8 mouse cellular contexts compared by ENCODE assay signal in genomic region chr11:116592428-116592827, GRCm38 (mm10). TPM values are rescaled to one million over a fixed set of nuclear protein-coding genes. Genes with fewer than 3 reads are reported as not detected.
DNase-seq lines count a peak whose midpoint lies in the region; ATAC-seq and TF ChIP-seq lines count a peak whose summit lies in the region.

No protein-coding gene starts in this region.

- no peak overlapping the region for H3K9ac ChIP-seq in heart, embryonic 13.5 days
- H3K9ac ChIP-seq in kidney, postnatal 0 days (ENCODE audit: low read depth, low read length) = no peak overlapping the region
- no peak overlapping the region for H3K9ac ChIP-seq in liver, adult 2 months (ENCODE audit: low read depth, low read length)
- H3K9ac ChIP-seq in stomach, embryonic 14.5 days (replicated peaks; ENCODE audit: low read depth, low read length) = no peak overlapping the region

- H3K27me3 ChIP-seq in heart, embryonic 13.5 days (replicated peaks) = peaks cover 15% of the 10 kb centered on the region
- H3K27me3 ChIP-seq in kidney, postnatal 0 days (ENCODE audit: insufficient read depth, low read length) = no peaks in the 10 kb centered on the region
- H3K27me3 ChIP-seq in liver, adult 2 months (ENCODE audit: control insufficient read depth, insufficient read depth, low read length) = no peaks in the 10 kb centered on the region
- H3K27me3 ChIP-seq in stomach, embryonic 14.5 days (ENCODE audit: control insufficient read depth, insufficient read depth, low read length) = no peaks in the 10 kb centered on the region

- H3K4me2 ChIP-seq in heart, embryonic 13.5 days = no peak overlapping the region
- H3K4me2 ChIP-seq in kidney, postnatal 0 days (ENCODE audit: low read length) = no peak overlapping the region
- H3K4me2 ChIP-seq in stomach, embryonic 14.5 days (replicated peaks; ENCODE audit: low read depth, low read length) = no peak overlapping the region

- H3K27ac ChIP-seq in heart, embryonic 13.5 days (replicated peaks) = 0 out of 2 replicates have a peak overlapping the region, but pooled peaks have one; percentile 16
- no peak overlapping the region for H3K27ac ChIP-seq in kidney, postnatal 0 days
- H3K27ac ChIP-seq in liver, adult 2 months (replicated peaks; ENCODE audit: insufficient read depth, low read depth, low read length) = no peak overlapping the region
- H3K27ac ChIP-seq in stomach, embryonic 14.5 days (ENCODE audit: low read length) = no peak overlapping the region

- TF ChIP-seq POLR2A in brain, embryonic 14.5 days (IDR thresholded peaks at IDR 0.05; ENCODE audit: borderline replicate concordance, extremely low read depth, insufficient read depth, insufficient read length, poor library complexity, severe bottlenecking) = no peak
- TF ChIP-seq POLR2A in liver, adult 2 months (IDR thresholded peaks at IDR 0.05; ENCODE audit: extremely low read depth, insufficient read depth, low read length) = no peak

- H3K9me3 ChIP-seq in heart, embryonic 13.5 days = no peaks in the 10 kb centered on the region
- H3K9me3 ChIP-seq in kidney, postnatal 0 days (replicated peaks; ENCODE audit: low read length) = no peaks in the 10 kb centered on the region
- no peaks in the 10 kb centered on the region for H3K9me3 ChIP-seq in stomach, embryonic 14.5 days (ENCODE audit: control insufficient read depth, low read depth, low read length)

- ATAC-seq in erythroid progenitor cell, adult 5-6 weeks (replicated peaks; ENCODE audit: low FRiP score, poor library complexity, severe bottlenecking) = peak; percentile 90
- ATAC-seq in heart, embryonic 13.5 days (ENCODE audit: extremely low read depth, insufficient number of reproducible peaks, low FRiP score, low TSS enrichment) = 0 out of 2 replicates have a peak, but pooled peaks have one; percentile 55
- peak; percentile 76 for ATAC-seq in kidney, postnatal 0 days (replicated peaks; ENCODE audit: low FRiP score, low read depth)
- ATAC-seq in stomach, embryonic 14.5 days (ENCODE audit: insufficient number of reproducible peaks, insufficient read depth, low FRiP score, low read depth) = peak; percentile 73; the same call in 1 of the 2 replicates

- peak; percentile 99 for TF ChIP-seq CTCF in brain, embryonic 14.5 days (IDR thresholded peaks at IDR 0.05; ENCODE audit: borderline replicate concordance, extremely low read depth, insufficient read depth, insufficient read length)
- peak; percentile 99 for TF ChIP-seq CTCF in kidney, postnatal 0 days (IDR thresholded peaks at IDR 0.05; ENCODE audit: low read depth)
- peak; percentile 100 for TF ChIP-seq CTCF in liver, adult 2 months (IDR thresholded peaks at IDR 0.05; ENCODE audit: low read depth, low read length)

- H3K79me2 ChIP-seq in liver, adult 2 months (ENCODE audit: control insufficient read depth, insufficient read depth, low read length) = no peaks in the 10 kb centered on the region

- no peak overlapping the region for H3K4me3 ChIP-seq in heart, embryonic 13.5 days
- no peak overlapping the region for H3K4me3 ChIP-seq in kidney, postnatal 0 days (replicated peaks; ENCODE audit: low read depth, low read length)
- H3K4me3 ChIP-seq in liver, adult 2 months (ENCODE audit: insufficient read depth, low read depth, low read length) = no peak overlapping the region
- H3K4me3 ChIP-seq in stomach, embryonic 14.5 days (ENCODE audit: low read depth, low read length) = no peak overlapping the region

- DNase-seq in CD4-positive helper T cell, adult 2 months (ENCODE audit: low read depth, low spot score) = peak; percentile 81
- peak; percentile 96 for DNase-seq in brain, embryonic 14.5 days (ENCODE audit: low read depth)
- DNase-seq in kidney, postnatal 0 days (ENCODE audit: low spot score) = peak; percentile 91
- peak; percentile 79 for DNase-seq in liver, adult 2 months (ENCODE audit: extremely low read depth, low read depth, low spot score)
- DNase-seq in natural killer cell, adult 2 months (ENCODE audit: low spot score in 2 of 2) = peak; percentile 83 to 86

- peaks cover 13% of the 10 kb centered on the region for H3K4me1 ChIP-seq in heart, embryonic 13.5 days
- no peaks in the 10 kb centered on the region for H3K4me1 ChIP-seq in kidney, postnatal 0 days (replicated peaks; ENCODE audit: insufficient read depth, low read length)
- no peaks in the 10 kb centered on the region for H3K4me1 ChIP-seq in liver, adult 2 months (ENCODE audit: control insufficient read depth, insufficient read depth, low read length)
- H3K4me1 ChIP-seq in stomach, embryonic 14.5 days (ENCODE audit: control insufficient read depth, insufficient read depth, low read length) = no peaks in the 10 kb centered on the region

- H3K36me3 ChIP-seq in heart, embryonic 13.5 days = peaks cover 11% of the 10 kb centered on the region
- H3K36me3 ChIP-seq in kidney, postnatal 0 days (ENCODE audit: insufficient read depth, low read length) = no peaks in the 10 kb centered on the region
- no peaks in the 10 kb centered on the region for H3K36me3 ChIP-seq in liver, adult 2 months (ENCODE audit: control insufficient read depth, insufficient read depth, low read length)
- no peaks in the 10 kb centered on the region for H3K36me3 ChIP-seq in stomach, embryonic 14.5 days (ENCODE audit: control insufficient read depth, insufficient read depth, low read length)

RNA-seq across cellular contexts. Expression of gene Aanat, which starts 6.2 kb away (rescaled TPM):
- 1.2 and 2.7 TPM in 2 replicates for polyA plus RNA-seq in brain, embryonic 14.5 days (2012; rRNA removed)
- not detected in 2 replicates for total RNA-seq in erythroid progenitor cell, adult 5-6 weeks (2015; ENCODE audit: low replicate concordance)
- total RNA-seq in erythroid progenitor cell, adult 5-6 weeks (2017; ENCODE audit: low replicate concordance) = not detected in 2 replicates
- polyA plus RNA-seq in heart, embryonic 13.5 days (2015; fragmentation: Nextera tagmentation; extraction: Ambion mirVana) = not detected in 2 replicates
- polyA plus RNA-seq in kidney, postnatal 0 days (2015; fragmentation: Nextera tagmentation; extraction: Ambion mirVana) = not detected in 2 replicates
- total RNA-seq in liver, adult 2 months (2014; rRNA removed) = not detected in 2 replicates
- not detected in 2 replicates for polyA plus RNA-seq in liver, adult 2 months (2012; rRNA removed)
- polyA plus RNA-seq in stomach, embryonic 14.5 days (2014; fragmentation: Nextera tagmentation; extraction: Ambion mirVana) = not detected in 2 replicates

RNA-seq across cellular contexts. Expression of gene Ube2o, which starts 11.2 kb away (rescaled TPM):
- 54.3 and 68.5 TPM in 2 replicates for polyA plus RNA-seq in brain, embryonic 14.5 days (2012; rRNA removed)
- total RNA-seq in erythroid progenitor cell, adult 5-6 weeks (2015; ENCODE audit: low replicate concordance) = 95.5 and 136 TPM in 2 replicates
- total RNA-seq in erythroid progenitor cell, adult 5-6 weeks (2017; ENCODE audit: low replicate concordance) = 126 and 150 TPM in 2 replicates
- 7.9 and 8.3 TPM in 2 replicates for polyA plus RNA-seq in heart, embryonic 13.5 days (2015; fragmentation: Nextera tagmentation; extraction: Ambion mirVana)
- 8.6 and 8.9 TPM in 2 replicates for polyA plus RNA-seq in kidney, postnatal 0 days (2015; fragmentation: Nextera tagmentation; extraction: Ambion mirVana)
- 2.0 and 3.2 TPM in 2 replicates for total RNA-seq in liver, adult 2 months (2014; rRNA removed)
- 5.7 and 7.3 TPM in 2 replicates for polyA plus RNA-seq in liver, adult 2 months (2012; rRNA removed)
- polyA plus RNA-seq in stomach, embryonic 14.5 days (2014; fragmentation: Nextera tagmentation; extraction: Ambion mirVana) = 10.1 and 11.4 TPM in 2 replicates

RNA-seq across cellular contexts. Expression of gene Rhbdf2, which starts 34.4 kb away (rescaled TPM):
- 2.3 and 2.5 TPM in 2 replicates for polyA plus RNA-seq in brain, embryonic 14.5 days (2012; rRNA removed)
- 6.3 and 12.6 TPM in 2 replicates for total RNA-seq in erythroid progenitor cell, adult 5-6 weeks (2015; ENCODE audit: low replicate concordance)
- total RNA-seq in erythroid progenitor cell, adult 5-6 weeks (2017; ENCODE audit: low replicate concordance) = 5.9 and 11.5 TPM in 2 replicates
- 7.2 and 8.0 TPM in 2 replicates for polyA plus RNA-seq in heart, embryonic 13.5 days (2015; fragmentation: Nextera tagmentation; extraction: Ambion mirVana)
- polyA plus RNA-seq in kidney, postnatal 0 days (2015; fragmentation: Nextera tagmentation; extraction: Ambion mirVana) = 8.8 and 9.0 TPM in 2 replicates
- 3.1 and 4.1 TPM in 2 replicates for total RNA-seq in liver, adult 2 months (2014; rRNA removed)
- 15.0 and 17.8 TPM in 2 replicates for polyA plus RNA-seq in liver, adult 2 months (2012; rRNA removed)
- 4.5 and 6.2 TPM in 2 replicates for polyA plus RNA-seq in stomach, embryonic 14.5 days (2014; fragmentation: Nextera tagmentation; extraction: Ambion mirVana)
